Mouse (Mus musculus) MEL (cell line): Measurements from ENCODE around the gene Asxl2.

ENCODE experiments used
- CTCF ChIP-seq, 3 experiments: IDR thresholded peaks in 2 of 3; conservative IDR thresholded peaks in 1 of 3; 2 replicates each; pipeline ENCODE4 v1.5.1; 2011 to 2012; ENCODE audit warnings: low read length in 3 of 3, low read depth in 2 of 3, mild to moderate bottlenecking in 2 of 3, improper control_type of control experiment in 1 of 3, inconsistent platforms in 1 of 3, mixed read lengths in 1 of 3, moderate library complexity in 1 of 3; ENCODE audit not compliant: control insufficient read depth in 1 of 3, insufficient read depth in 1 of 3, poor library complexity in 1 of 3, severe bottlenecking in 1 of 3
- RCOR1 ChIP-seq: IDR thresholded peaks from 2 replicates; pipeline ENCODE4 v1.6.1; 2012; ENCODE audit warnings: low read depth, mild to moderate bottlenecking, inconsistent platforms, low read length, improper control_type of control experiment

GRCm38 (mm10) chr12:3545451-3545850, 118.8 kb downstream of the Asxl2 start:
- TF ChIP-seq CTCF (IDR thresholded peaks at IDR 0.05 in 2 of 3, conservative IDR thresholded peaks at IDR 0.05 in 1 of 3; ENCODE audit: control insufficient read depth in 1 of 3, insufficient read depth in 1 of 3, low read depth in 2 of 3, low read length in 3 of 3, poor library complexity in 1 of 3, severe bottlenecking in 1 of 3) (no peak), RCOR1 (no peak)
